Mouse (Mus musculus) megakaryocyte, embryonic 14.5 days (primary cell): ENCODE data around the gene Rnd1.

ENCODE experiments used
- FLI1 ChIP-seq: IDR thresholded peaks from 2 replicates; pipeline ENCODE4 v1.6.1; 2012; ENCODE audit warnings: low read length, inconsistent platforms, mixed read lengths
- GATA1 ChIP-seq: IDR thresholded peaks from 3 replicates; pipeline ENCODE4 v1.6.1; 2012; ENCODE audit warnings: mixed read lengths, low read length, inconsistent platforms, borderline replicate concordance

GRCm38 (mm10) chr15:98683177-98683576, 5.9 kb upstream of the Rnd1 start:
- no peak for TF ChIP-seq GATA1
- TF ChIP-seq FLI1, result no peak
